Mouse (Mus musculus) left cerebral cortex, postnatal 14 days (tissue): ENCODE measurements at regions not wholly inside any gene's neighbourhood (a gene's known extent, or its start where the extent isn't known, plus 50 kb on each side); places are given as distances from the start of the nearest gene placed in this dataset.

Experiments
- DNase-seq, 2 experiments: peaks; one replicate each; pipeline ENCODE4 v3.0.0; 2021 to 2022; ENCODE audit warnings: low spot score in 2 of 2, mixed read lengths in 1 of 2
- intact Hi-C: fragments of 180-260 bp; cut with DNase I; formaldehyde crosslinking; loops from one replicate; pipeline ENCODE4 v1.15.1; 2025

DNA sequence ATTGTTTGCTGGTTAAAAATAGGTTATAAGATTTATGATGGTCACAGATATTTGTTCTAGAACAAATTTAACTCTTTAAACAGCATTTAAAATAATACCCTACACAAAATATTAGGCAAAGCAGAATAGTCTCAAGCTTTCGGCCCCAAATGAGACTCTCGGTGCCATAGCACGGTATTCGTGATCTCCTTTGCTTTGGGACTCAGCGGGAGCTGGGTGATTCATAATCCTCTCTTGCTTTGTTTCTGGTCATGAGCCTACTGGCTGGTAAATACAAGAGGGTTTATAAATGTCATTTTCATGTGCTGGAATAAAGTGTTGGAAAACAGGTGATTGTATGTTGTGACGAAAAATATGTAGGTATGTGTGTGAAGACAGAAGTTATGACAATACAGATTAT lies 223.1 kb upstream of the Zic1 start:
- no peak for DNase-seq
- intact Hi-C loops = no loop called here

DNA sequence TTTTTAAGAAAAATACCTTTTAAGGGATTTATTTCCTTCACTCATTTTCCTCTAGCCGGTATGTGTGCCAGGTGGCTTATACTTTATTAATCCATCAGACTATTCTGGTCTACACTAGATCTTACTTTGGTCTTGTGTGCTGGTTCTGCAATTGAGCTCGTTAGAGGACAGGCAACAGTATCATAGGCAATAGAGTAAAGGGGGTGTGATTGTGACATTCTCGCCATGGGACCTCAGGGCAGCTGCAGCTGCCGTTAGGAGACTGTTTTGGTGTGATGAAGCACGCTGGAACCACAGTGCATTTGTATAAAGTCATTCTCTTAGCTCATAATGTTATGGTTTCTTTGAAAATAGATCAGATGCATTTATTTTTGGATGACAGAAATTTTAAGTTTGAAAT lies 222.3 kb upstream of the Zic1 start:
- intact Hi-C loops = no loop called here
- DNase-seq = no peak

DNA sequence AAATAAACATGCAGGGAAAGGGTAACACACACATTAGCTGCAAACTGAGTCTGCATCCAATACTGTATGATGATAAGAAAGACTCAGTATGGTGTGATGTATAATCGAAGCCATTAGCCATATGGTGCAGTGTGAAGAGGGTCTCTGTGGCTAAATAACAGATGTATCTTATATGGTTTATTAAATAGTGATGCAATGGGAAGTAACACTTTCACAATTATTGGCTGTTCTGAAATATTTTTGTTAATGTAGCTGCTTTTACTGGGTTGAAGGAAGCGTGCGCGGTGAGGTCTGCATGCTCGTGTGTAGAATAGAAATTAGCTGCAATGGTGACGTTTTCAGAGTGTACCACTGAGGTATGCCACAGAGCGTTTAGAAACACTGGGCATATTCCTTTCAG lies 221.7 kb upstream of the Zic1 start:
- DNase-seq = no peak
- intact Hi-C loops = no loop called here

DNA sequence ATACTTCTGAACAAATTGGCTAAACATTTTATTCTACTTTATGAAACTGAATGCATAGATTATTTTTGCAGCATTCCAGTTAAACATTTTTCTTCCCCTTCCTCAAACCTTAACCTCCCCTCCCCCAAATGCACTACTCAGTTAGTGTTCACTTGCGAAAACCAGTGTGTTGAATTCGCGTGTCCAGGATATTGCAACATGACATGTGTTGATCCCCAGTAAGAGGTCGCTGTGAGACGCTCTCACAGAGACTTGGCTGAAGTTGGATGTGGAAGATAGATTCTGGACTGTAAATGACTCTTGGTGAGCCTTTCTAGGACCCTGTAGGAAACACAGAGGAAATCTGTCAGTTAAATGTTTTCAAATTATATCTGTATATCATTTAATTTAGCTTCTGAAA lies 221.0 kb upstream of the Zic1 start:
- DNase-seq = no peak

DNA sequence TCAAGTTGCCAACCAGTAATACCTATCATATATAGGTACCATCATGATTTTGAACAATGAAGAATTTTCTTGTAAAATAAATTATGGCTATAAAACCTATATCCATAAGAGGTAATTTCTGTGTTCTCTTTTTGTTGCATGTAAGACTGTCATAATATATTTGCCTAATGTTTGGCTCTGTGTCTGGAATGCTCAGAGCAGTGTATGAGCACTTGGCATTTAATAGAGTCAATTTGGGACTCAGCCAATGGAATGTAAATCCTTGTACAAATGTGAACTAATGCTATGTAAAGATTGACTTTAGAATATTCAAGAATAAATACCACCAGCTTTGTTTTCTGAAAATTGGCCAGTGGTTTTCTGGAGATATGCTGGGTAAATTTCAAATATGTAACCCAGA lies 208.5 kb upstream of the Zic1 start:
- intact Hi-C loops = no loop called here

More for the DNA sequence above, 221.0 kb upstream of the Zic1 start:
- intact Hi-C loops = no loop called here

DNA sequence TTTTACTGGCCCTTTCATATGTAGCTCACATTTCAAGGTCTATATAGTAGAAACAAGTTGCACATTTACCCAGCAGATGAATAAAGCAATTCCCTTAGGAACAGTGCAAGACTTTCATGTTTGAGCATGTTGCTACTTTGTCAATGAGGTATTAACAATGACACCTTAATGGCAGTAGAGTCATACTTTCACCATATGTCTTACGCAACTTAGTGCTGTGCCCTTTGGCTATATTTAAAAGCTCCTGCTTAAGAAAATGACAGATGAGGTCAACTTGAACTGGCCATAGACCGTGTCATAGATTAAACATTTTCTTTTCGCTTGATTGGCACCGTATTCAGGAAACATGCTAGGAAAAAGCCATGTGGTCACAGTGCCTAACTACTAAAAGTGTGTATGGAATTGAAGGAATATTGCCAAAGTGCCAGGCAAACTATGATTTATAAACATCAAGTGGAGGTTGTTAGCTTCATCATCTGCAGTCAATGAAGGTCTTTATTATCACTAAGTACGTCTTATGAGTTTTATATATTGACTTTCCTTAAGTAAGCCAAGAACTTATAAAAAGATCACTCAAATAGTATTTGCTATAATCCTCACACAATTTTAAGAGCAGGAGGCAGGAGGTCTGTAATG lies 200.5 kb upstream of the Zic1 start:
- DNase-seq = no peak
- intact Hi-C loops = no loop called here

More for the DNA sequence above, 208.5 kb upstream of the Zic1 start:
- no peak for DNase-seq

DNA sequence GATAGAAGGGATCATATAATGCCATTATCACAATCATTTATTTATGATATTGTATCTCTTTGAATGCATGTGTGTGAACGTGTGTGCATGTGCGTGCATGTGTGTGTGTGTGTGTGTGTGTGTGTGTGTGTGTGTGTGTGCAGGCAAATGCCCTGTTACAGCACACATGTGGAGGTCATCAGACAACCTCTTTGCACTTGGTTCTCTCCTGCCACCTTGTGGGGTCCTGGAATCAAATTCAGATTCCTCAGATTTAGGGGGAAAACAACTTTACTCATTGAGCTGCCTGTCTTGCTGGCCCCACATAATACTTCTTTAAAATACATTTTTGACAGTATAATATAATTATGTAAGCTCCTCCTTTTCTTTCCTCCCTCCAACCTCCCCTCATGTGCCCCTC lies 195.7 kb upstream of the Zic1 start:
- no peak for DNase-seq
- intact Hi-C loops = no loop called here

DNA sequence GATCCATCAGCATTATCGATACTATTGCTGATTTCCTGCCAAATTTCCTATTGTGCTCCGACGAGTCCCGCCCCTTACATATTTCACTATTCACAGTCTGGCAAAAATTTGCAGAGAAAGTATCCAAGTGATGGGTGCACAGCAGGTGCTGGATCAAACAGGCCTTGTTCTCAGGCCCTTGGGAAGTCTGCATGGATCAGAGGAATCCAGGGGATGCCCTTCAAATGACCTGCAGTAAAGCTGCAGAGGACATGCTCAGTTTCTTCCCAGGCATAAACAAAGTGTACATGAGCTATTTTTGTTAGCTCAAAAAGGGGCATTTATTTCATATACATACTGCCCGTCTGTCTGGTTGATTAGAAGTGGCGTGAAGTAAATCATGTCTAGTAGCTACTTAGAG lies 194.2 kb upstream of the Zic1 start:
- intact Hi-C loops = no loop called here
- DNase-seq = no peak

DNA sequence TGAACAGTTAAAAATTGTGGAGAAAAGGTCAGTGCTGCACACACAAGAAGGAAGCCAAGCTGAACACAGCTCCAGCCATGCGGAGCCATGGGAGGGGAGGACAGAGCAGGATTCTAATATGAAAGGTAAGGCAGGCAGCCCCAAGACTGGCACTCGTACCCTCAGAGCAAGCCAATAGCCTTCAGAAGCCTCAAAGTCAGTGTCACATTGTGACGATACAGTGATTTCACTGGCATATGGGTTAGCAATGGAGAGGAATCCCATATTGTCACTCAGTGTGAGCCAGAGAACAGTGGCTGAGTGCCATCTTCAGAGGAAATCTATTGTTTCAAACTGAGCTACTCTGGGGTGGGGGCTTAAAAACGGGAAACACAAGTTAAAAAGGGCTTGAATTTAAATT lies 181.4 kb upstream of the Zic1 start:
- DNase-seq = no peak
- intact Hi-C loops = no loop called here

DNA sequence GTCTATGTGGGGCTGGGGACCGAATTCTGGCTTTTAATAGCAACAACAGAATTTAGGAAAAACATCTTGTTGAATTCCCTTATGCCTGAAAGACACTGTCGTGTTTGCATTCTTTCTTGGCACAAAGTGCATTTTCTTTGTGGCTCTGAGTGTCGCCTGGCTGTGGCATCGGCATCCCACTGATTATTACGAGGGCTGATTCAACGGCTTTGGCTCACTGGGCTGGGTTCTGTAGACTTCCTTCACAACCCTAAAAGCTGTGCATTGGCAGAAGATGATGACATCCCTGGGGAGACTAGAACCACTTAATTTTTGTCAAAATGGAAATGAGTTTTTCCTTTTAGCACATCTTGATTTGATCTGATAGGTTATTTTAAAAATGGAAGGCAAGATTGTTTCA lies 179.8 kb upstream of the Zic1 start:
- DNase-seq = no peak
- intact Hi-C loops = no loop called here

DNA sequence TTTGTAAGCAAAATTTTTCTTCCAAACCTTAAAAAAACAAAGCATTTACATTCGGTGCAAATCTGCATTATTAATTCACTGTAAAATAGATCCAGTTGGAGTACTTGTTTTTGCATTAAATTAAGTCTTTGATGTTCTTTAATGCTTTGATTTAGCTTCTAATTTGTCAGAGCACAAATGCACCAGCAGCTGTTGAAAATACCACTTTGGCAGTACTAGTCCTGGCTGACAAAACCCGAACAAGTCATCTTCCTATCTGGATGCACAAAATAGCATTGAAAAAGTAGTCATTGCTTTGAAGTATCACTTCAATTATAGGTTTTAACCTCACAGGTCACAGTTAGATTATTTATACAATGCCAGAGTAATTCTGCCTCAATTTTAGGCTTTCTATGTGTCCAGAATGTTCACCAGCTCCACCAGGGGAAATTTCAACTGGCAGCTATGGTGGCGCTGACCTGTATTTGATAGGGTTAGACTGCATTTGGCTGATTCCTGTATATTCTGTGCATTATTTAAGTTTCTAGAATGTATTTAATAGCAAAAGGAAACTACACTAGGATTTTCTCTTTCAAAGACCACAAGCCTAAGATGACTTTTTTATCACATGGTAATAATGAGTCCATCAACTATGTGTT lies 163.3 kb upstream of the Zic1 start:
- no peak for DNase-seq
- intact Hi-C loops = no loop called here

DNA sequence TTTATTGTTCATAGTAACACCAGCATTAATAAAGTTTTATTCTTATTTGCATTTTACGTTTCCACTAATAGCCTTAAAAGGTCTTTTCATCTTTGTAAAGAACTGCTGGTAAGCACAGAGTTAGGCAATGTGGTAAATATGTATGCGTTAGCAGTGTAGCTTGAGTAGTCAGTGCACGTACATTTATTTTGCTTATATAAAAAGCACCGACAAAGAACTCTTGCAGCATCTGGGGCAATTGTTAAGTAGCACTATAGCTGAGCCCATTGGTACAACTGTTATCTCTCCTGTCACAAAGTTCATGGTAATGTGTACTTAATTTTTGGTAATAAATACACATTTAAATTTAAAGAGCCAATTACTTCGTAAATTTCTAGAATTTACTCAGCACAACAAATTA lies 162.8 kb upstream of the Zic1 start:
- intact Hi-C loops = no loop called here

DNA sequence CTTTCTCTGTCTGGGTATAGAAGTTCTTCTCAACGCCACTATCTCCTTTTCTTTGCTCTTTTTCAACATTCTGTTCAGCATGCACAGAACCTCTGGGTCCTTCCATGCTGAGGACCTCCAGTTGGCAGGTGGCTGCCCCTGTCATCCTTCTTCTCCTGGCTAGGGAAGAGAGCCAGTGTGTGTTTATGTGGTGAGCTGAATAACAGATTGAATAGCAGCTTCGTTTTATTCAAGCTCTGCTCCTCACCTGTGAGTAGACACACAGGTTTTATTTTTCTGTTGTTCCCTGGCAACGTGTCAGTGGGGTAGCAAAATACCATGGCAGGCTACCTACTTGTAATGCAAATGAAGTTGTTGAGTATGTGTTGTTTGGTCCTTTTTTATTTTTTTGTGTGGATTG lies 154.9 kb upstream of the Zic1 start:
- intact Hi-C loops = no loop called here

More for the DNA sequence above, 162.8 kb upstream of the Zic1 start:
- DNase-seq = no peak

DNA sequence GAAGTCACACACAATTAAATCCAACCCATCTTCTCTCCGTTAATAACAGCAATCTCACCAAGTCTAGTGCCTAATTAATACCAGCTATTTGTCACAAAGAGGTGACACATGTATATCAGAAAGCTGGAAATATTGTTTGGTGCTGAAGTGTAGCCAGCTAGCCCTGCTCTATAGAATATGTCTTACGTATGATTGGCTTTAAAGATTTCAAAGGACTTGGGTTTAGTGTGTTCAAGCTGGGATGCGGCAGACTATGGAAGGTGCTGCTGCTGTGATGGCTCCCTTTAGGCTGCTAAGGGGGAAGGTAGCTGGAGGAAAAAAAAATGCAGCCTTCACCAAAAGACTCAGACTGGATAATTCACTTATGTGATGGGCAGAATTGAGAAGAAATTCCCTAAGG lies 144.1 kb upstream of the Zic1 start:
- intact Hi-C loops = no loop called here
- no peak for DNase-seq

More for the DNA sequence above, 154.9 kb upstream of the Zic1 start:
- no peak for DNase-seq

DNA sequence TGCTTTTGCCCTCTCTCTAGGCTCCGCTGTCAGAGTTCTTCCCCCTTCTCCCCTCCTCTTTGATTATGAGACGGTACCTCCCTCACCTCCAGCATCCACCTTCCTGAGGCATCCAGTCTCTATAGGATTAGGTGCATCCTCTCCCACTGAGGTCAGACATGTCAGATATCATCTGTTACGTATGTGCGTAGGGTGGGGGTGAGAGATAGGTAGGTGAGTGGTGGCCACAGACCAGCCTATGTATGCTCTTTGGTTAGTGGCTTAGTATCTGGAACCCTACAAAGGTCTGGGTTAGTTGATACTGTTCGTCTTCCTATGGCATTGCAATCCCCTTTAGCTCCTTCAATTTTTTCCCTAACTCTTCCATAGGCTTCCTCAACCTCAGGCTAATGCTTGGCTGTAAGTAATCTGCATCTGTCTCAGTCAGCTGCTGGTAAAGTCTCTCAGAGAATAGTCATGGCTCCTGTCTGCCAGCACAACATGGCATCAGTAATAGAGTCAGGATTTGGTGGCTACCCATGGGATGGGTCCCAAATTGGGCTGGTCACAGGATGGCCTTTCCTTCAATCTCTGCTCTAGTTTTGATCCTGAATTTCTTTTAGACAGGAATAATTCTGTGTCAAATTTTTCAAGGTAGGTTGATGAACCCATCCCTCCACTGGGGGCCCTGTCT lies 138.2 kb upstream of the Zic1 start:
- no peak for DNase-seq
- intact Hi-C loops = no loop called here

DNA sequence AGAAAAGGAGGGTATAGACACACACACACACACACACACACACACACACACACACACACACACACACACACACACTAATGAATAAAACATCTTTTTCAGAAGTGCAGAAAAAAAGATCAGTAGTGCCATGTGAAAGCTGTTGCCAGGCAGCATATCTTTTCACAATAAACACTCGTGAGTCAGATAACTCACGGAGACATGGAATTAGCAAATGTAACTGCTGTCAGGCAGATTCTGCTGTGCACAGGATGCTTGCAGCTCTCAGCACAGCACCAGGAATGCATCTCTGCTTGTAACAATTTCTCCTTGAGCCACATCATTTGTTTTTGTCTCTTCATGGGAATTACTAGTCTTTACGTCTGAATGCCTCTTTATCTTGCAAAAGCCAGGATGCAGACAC lies 111.0 kb upstream of the Zic1 start:
- peak; percentile 3 to 23 for DNase-seq
- intact Hi-C loops = no loop called here

DNA sequence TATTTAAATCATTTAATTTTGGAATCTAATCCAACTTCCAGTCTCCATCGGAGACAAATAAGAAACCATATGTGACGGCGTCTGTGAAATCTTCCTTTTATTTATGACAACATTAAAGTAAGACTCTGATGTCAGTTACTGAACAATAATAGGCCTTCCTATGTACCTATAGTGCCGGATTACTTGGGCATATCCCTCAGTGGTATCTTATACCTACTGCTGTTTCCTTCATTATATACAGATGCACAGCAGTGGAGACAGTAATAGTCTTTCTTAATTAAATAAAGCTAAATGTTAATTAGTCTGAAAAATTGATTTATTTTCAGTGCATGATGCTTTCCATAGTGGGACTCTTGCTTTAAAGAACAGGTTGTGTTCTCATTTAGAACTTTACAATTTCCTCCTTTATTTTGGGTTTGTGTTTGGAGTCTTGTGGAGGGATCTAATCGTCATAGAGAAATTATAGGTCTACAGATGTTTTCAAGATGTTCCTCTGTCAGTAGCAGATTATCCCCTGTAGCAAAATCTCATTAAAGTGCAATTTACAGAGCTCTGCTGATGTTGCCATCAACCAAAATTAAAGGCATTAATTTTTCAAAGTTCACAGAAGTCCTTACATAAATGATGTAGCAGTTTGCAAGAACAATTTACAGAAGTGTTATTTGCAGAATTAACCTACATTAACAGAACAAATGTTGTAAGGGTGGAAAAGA lies 97.3 kb upstream of the Zic1 start:
- intact Hi-C loops = no loop called here
- DNase-seq = no peak

DNA sequence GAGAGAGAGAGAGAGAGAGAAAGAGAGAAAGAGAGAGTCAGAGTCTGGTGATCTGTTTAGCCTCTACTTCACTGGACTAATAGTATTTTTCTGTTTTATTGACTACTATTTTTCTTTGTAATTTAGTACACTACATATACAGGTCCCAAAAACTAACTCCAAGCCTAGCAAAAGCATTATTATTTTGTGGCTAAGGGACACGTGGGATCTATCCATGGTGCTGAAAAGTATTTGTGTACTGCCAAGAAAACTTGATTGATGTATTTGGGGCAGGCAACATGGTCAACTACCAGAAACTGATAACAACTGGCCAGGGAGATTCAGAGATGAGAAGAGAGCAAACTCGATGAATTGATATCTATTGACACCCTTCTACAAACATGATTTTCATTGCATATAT lies 94.3 kb upstream of the Zic1 start:
- no peak for DNase-seq
- intact Hi-C loops = no loop called here

DNA sequence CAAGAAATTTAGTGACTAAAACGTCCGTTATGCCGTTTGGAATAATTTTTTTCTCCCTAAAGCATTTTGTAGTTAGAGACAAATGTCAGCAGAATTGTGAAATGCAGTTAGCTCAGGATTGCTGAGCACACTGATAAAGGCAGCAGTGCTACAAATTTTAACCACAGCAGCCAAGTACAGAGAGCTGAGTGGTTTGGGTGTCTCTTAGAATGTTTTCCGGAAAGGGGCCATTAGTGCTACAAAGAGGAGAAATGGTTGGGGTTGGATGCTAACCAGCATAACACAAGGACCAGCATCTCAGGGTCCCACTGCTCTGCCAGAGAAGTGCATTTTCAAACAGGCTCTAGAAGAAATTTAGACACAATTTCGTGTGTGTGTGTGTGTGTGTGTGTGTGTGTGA lies 91.2 kb upstream of the Zic1 start:
- intact Hi-C loops = no loop called here
- DNase-seq = no peak

DNA sequence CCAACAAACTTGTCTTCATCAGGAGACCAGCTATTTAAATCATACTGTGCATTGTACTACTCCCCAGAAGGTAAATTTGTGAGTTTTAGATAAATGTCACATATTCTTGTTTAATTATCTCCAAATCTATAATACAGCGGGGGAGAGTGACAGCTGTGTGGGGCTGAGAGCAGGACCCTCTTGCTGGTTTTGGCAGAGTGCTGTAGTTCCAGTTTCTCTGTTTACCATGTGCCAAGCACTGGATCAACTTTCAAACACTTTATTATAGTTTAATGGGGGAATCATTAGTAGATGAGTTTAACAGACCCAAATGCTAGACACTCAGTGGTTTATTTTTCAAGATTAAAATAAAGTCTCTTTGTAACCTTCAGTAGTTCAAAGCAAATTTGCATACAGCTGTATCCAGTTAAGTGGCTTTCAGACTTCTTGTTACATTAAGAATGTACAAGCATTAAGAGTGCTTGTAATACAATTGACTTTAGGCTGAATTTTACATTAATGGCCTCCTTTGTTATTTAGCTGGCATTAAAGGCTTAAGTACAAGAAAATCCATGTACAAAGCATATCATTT lies 90.7 kb upstream of the Zic1 start:
- no peak for DNase-seq
- intact Hi-C loops = no loop called here
